Mouse (Mus musculus) megakaryocyte, embryonic 14.5 days (primary cell): Measurements from ENCODE around the gene Arsa.

Experiments used
- FLI1 ChIP-seq: IDR thresholded peaks from 2 replicates; pipeline ENCODE4 v1.6.1; 2012; ENCODE audit warnings: low read length, inconsistent platforms, mixed read lengths
- GATA1 ChIP-seq: IDR thresholded peaks from 3 replicates; pipeline ENCODE4 v1.6.1; 2012; ENCODE audit warnings: mixed read lengths, low read length, inconsistent platforms, borderline replicate concordance

- TF ChIP-seq GATA1 = no peak
- TF ChIP-seq FLI1 = no peak
Measured at GRCm38 (mm10) chr15:89431806-89432205, 45.4 kb downstream of the Arsa start.
